Mouse (Mus musculus): ENCODE results near the gene Fbxw5. TPM values are rescaled to one million over a fixed set of nuclear protein-coding genes. Genes with fewer than 3 reads are reported as not detected.
A peak's percentile ranks its signal among the peaks of the same experiment; 100 is the strongest.

Fbxw5 gene
- polyA plus RNA-seq, 1 experiment from 2014 or later, result 65.7 TPM

DNA sequence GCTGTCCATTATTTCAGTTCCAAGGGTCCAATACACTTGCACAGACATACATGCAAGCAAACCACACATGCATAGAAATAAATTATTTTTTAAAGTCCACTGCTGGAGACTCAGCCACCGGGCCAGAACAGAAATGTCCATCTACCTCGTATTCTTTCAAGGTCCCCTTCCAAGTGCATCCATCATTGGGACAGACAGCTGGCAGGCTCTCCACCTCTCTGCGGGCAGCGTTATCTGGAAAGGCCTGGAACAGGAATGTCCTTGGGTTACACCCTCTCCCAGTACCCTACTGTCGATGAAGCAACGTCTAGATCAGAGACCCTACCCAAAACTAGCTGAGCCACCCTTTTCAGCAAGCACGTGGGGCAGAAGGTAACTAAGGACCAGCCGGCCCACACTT, 36.0 kb downstream of the Fbxw5 start:
- Histone ChIP-seq H3K4me3 (replicated peaks; ENCODE audit: low read depth, low read length) (no peak overlapping the region), H3K27me3 (ENCODE audit: insufficient read depth, low read length) (no peaks in the 10 kb centered on the region), H3K4me2 (ENCODE audit: low read length) (no peak overlapping the region), H3K9ac (ENCODE audit: low read depth, low read length) (no peak overlapping the region), H3K36me3 (ENCODE audit: insufficient read depth, low read length) (peaks cover 46% of the 10 kb centered on the region; the same call in 1 of the 2 replicates), H3K27ac (no peak overlapping the region), H3K4me1 (replicated peaks; ENCODE audit: insufficient read depth, low read length) (peaks cover 4% of the 10 kb centered on the region; the same call in 1 of the 2 replicates), H3K9me3 (replicated peaks; ENCODE audit: low read length) (no peaks in the 10 kb centered on the region)
- no peak for TF ChIP-seq CTCF (IDR thresholded peaks at IDR 0.05; ENCODE audit: low read depth)
- 84% methylated on average over 8 of the region's 8 CpGs for WGBS
- ATAC-seq (replicated peaks; ENCODE audit: low FRiP score, low read depth) (no peak), DNase-seq (ENCODE audit: low spot score) (no peak)

DNA sequence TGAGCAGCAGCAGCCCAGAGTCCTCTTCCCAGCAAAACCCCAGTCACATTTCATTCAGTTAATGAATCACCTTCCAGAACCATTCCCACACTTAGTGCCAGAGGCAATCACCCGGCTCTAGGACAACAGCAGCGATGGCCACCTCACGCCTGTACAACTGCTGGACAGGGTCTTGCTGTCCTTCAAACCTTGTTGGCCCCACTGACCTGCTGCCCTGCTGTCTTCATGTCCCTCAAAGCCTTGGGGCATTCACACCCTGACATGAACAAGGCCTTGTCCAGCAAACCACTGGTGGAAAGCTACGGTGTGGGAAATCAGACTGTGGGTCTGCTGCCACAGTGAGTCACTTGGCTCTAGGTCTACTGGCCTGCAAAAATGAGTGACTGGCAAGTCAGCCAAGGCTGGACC, 40.0 kb downstream of the Fbxw5 start:
- WGBS, result 70% methylated on average over 4 of the region's 4 CpGs
- no peaks in the 10 kb centered on the region for H3K27me3 ChIP-seq (ENCODE audit: insufficient read depth, low read length)
- no peak overlapping the region for H3K4me2 ChIP-seq (ENCODE audit: low read length)
- H3K27ac ChIP-seq, result peak overlapping the region; percentile 82
- H3K9me3 ChIP-seq (replicated peaks; ENCODE audit: low read length), result no peaks in the 10 kb centered on the region
- peaks cover 8% of the 10 kb centered on the region; the same call in 1 of the 2 replicates for H3K4me1 ChIP-seq (replicated peaks; ENCODE audit: insufficient read depth, low read length)
- no peak overlapping the region for H3K4me3 ChIP-seq (replicated peaks; ENCODE audit: low read depth, low read length)
- no peak overlapping the region for H3K9ac ChIP-seq (ENCODE audit: low read depth, low read length)
- peaks cover 24% of the 10 kb centered on the region; the same call in 1 of the 2 replicates for H3K36me3 ChIP-seq (ENCODE audit: insufficient read depth, low read length)
- no peak for TF ChIP-seq CTCF (IDR thresholded peaks at IDR 0.05; ENCODE audit: low read depth)
- DNase-seq (ENCODE audit: low spot score) (no peak), ATAC-seq (replicated peaks; ENCODE audit: low FRiP score, low read depth) (peak; percentile 64)

DNA sequence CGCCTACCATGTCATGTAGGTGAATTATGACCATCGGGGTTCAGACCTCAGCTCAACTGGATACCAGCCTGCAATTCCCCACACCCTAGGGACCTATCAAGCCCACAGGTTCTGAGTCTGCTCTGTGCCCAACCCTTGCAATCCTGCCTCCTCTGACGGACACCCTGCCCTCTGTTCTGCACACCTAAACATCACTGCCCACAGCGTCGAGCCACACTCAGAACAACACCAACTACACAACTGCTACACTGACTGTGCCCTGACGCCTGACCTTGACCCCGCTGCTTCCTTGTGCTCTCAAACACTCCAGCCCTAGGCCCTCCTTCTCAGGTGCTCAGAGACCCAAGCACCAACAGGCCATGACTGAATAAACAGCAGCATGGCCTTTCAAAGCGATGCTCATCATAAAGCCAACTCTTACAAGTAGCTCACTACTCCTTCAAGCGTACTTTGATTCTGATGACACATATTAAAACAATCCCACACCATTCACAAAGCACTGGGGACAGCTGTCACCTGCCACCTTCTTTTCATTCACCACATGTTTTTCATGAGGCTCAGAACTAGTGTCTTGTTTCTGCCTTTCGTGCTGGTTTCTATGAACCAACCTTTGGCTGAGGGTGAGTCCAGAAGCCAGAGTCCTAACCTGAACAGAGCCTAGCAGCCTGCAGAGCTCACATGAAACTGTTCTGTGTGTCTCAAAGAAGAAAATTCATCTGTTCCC, 41.3 kb downstream of the Fbxw5 start:
- Histone ChIP-seq H3K4me1 (replicated peaks; ENCODE audit: insufficient read depth, low read length) (peaks cover 8% of the 10 kb centered on the region; the same call in 1 of the 2 replicates), H3K27me3 (ENCODE audit: insufficient read depth, low read length) (no peaks in the 10 kb centered on the region), H3K9ac (ENCODE audit: low read depth, low read length) (no peak overlapping the region), H3K27ac (peak overlapping the region; percentile 82), H3K9me3 (replicated peaks; ENCODE audit: low read length) (no peaks in the 10 kb centered on the region), H3K4me2 (ENCODE audit: low read length) (no peak overlapping the region), H3K4me3 (replicated peaks; ENCODE audit: low read depth, low read length) (no peak overlapping the region), H3K36me3 (ENCODE audit: insufficient read depth, low read length) (peaks cover 14% of the 10 kb centered on the region; the same call in 1 of the 2 replicates)
- 0 out of 2 replicates have a peak, but pooled peaks have one; percentile 4 for ATAC-seq (replicated peaks; ENCODE audit: low FRiP score, low read depth)
- DNase-seq (ENCODE audit: low spot score), result no peak
- no peak for TF ChIP-seq CTCF (IDR thresholded peaks at IDR 0.05; ENCODE audit: low read depth)
- 37% methylated on average over 10 of the region's 10 CpGs for WGBS

- DNase-seq (ENCODE audit: low spot score), result peak; percentile 11
- Histone ChIP-seq H3K4me1 (replicated peaks; ENCODE audit: insufficient read depth, low read length) (0 out of 2 replicates have a peak, but pooled peaks cover 5% of the 10 kb centered on the region), H3K27ac (peak overlapping the region; percentile 73), H3K4me3 (replicated peaks; ENCODE audit: low read depth, low read length) (peak overlapping the region; percentile 67), H3K27me3 (ENCODE audit: insufficient read depth, low read length) (no peaks in the 10 kb centered on the region), H3K9ac (ENCODE audit: low read depth, low read length) (peak overlapping the region; percentile 73), H3K36me3 (ENCODE audit: insufficient read depth, low read length) (no peaks in the 10 kb centered on the region), H3K4me2 (ENCODE audit: low read length) (peak overlapping the region; percentile 76), H3K9me3 (replicated peaks; ENCODE audit: low read length) (no peaks in the 10 kb centered on the region)
- peak; percentile 59 for ATAC-seq (replicated peaks; ENCODE audit: low FRiP score, low read depth)
- TF ChIP-seq CTCF (IDR thresholded peaks at IDR 0.05; ENCODE audit: low read depth), result no peak
- 6% methylated on average over 43 of the region's 43 CpGs for WGBS
These were observed 45.7 kb downstream of the Fbxw5 start for GRCm38 (mm10) chr2:25545996-25546810.

DNA sequence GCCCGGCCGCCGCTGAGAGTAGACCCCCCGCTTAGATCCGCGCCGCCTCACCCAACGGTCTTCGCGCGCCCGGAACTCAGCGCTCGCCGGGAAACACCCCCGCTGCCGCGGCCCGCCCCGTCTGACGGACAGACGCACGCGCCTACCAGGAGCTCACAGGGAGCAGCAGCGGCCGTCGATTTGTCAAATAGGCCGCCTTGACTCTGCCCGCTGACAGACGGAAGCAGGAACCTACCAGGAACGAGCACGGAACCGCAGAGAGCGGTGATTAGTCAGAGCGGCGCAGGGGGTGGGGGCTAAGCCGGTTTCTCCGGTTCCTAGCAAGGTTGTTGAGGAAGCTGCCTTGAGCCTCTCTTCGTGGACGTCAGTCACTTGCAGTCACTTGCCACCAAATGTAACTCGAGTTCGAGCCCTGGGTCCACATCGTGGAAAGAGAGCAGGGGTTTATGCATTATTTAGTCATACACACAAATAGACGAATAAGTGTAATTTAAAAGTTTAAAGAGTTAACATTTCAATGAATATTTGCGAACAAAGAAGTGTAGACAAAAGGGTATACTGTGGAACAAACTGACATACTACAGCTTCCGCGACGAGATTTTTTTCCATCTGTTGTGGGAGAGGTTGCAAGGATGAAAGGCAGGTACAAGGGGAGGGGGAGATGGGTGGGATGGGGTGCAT, 46.4 kb downstream of the Fbxw5 start, which contains the start of gene Traf2:
Traf2 (minus strand) TSS at position 130 of the 681 bp plus-strand sequence.
- WGBS, result 3% methylated on average over 48 of the region's 48 CpGs
- Histone ChIP-seq H3K36me3 (ENCODE audit: insufficient read depth, low read length) (no peaks in the 10 kb centered on the region), H3K9ac (ENCODE audit: low read depth, low read length) (peak within 1 kb of the TSS; percentile 73), H3K9me3 (replicated peaks; ENCODE audit: low read length) (no peaks in the 10 kb centered on the region), H3K4me3 (replicated peaks; ENCODE audit: low read depth, low read length) (peak within 1 kb of the TSS; percentile 67), H3K4me2 (ENCODE audit: low read length) (peak within 1 kb of the TSS; percentile 76), H3K27ac (peak within 1 kb of the TSS; percentile 73), H3K4me1 (replicated peaks; ENCODE audit: insufficient read depth, low read length) (0 out of 2 replicates have a peak, but pooled peaks cover under 1% of the 10 kb centered on the region), H3K27me3 (ENCODE audit: insufficient read depth, low read length) (no peaks in the 10 kb centered on the region)
- TF ChIP-seq CTCF (IDR thresholded peaks at IDR 0.05; ENCODE audit: low read depth), result no peak
- DNase-seq (ENCODE audit: low spot score), result peak; percentile 99
- ATAC-seq (replicated peaks; ENCODE audit: low FRiP score, low read depth), result peak; percentile 99
